Mouse (Mus musculus) cortical plate, adult 2 months (tissue): ENCODE data around the gene Cttnbp2. TPM values are rescaled to one million over a fixed set of nuclear protein-coding genes. Genes with fewer than 3 reads are reported as not detected.
A peak's percentile ranks its signal among the peaks of the same experiment; 100 is the strongest.

Experiments used
- H3K27ac ChIP-seq: fragments of 200-500 bp; 2 replicates; pipeline ENCODE4 v1.5.1; 2012; ENCODE audit warnings: low read length, control low read depth, inconsistent platforms; ENCODE audit not compliant: insufficient read depth
- H3K4me1 ChIP-seq: fragments of 200-500 bp; 2 replicates; pipeline ENCODE4 v1.6.1; 2011; ENCODE audit warnings: low read length; ENCODE audit not compliant: control insufficient read depth, insufficient read depth
- H3K4me3 ChIP-seq: fragments of 200-500 bp; 2 replicates; pipeline ENCODE4 v1.5.1; 2011; ENCODE audit warnings: mild to moderate bottlenecking, low read length, control low read depth; ENCODE audit not compliant: insufficient read depth
- CTCF ChIP-seq: fragments of 200-500 bp; IDR thresholded peaks from 2 replicates; pipeline ENCODE4 v1.5.1; 2011; ENCODE audit warnings: mild to moderate bottlenecking, control low read depth, low read length; ENCODE audit not compliant: insufficient read depth; ENCODE audit errors: extremely low read depth
- POLR2A ChIP-seq: fragments of 200-500 bp; IDR thresholded peaks from 2 replicates; pipeline ENCODE4 v1.6.1; 2011; ENCODE audit warnings: mild to moderate bottlenecking, low read length, control low read depth; ENCODE audit not compliant: insufficient read depth; ENCODE audit errors: extremely low read depth
- polyA plus RNA-seq: library from polyadenylated mRNA; depleted of rRNA; stranded (reverse); fragments of >200 nt; gene quantifications from 2 replicates; pipeline ENCODE4 v1.2.3, GENCODE M21; 2012; rRNA removed

Gene Cttnbp2
- 79.0 and 85.7 TPM in 2 replicates for polyA plus RNA-seq

- TF ChIP-seq CTCF (no peak), POLR2A (peak; percentile 56; the same call in 1 of the 2 replicates)
- peak within 1 kb of the TSS; percentile 100 for H3K27ac ChIP-seq
- peaks cover 4% of the 10 kb centered on the region; the same call in 1 of the 2 replicates for H3K4me1 ChIP-seq
- peak within 1 kb of the TSS; percentile 99 for H3K4me3 ChIP-seq
These were observed at the start of gene Cttnbp2 for GRCm38 (mm10) chr6:18514480-18515352. Cttnbp2 (minus strand) TSS chr6:18514843.

GRCm38 (mm10) chr6:18559019-18559418 lies 44.4 kb upstream of the Cttnbp2 start:
- Histone ChIP-seq H3K4me3 (no peak overlapping the region), H3K4me1 (no peaks in the 10 kb centered on the region), H3K27ac (no peak overlapping the region)
- TF ChIP-seq CTCF (no peak), POLR2A (no peak)

- Histone ChIP-seq H3K27ac (no peak overlapping the region; the same call in 1 of the 2 replicates), H3K4me3 (no peak overlapping the region), H3K4me1 (peaks cover 2% of the 10 kb centered on the region)
- TF ChIP-seq CTCF (no peak), POLR2A (no peak)
These were observed 33.1 kb upstream of the Cttnbp2 start for GRCm38 (mm10) chr6:18547516-18548465.

GRCm38 (mm10) chr6:18543878-18544277 lies 29.2 kb upstream of the Cttnbp2 start:
- Histone ChIP-seq H3K27ac (no peak overlapping the region), H3K4me1 (peaks cover 2% of the 10 kb centered on the region), H3K4me3 (no peak overlapping the region)
- TF ChIP-seq CTCF = no peak
- TF ChIP-seq POLR2A = no peak

GRCm38 (mm10) chr6:18540396-18540795 lies 25.8 kb upstream of the Cttnbp2 start:
- no peak overlapping the region for H3K4me3 ChIP-seq
- H3K4me1 ChIP-seq = no peaks in the 10 kb centered on the region
- H3K27ac ChIP-seq = no peak overlapping the region
- TF ChIP-seq CTCF (no peak), POLR2A (no peak)

- H3K27ac ChIP-seq = no peak overlapping the region
- no peak overlapping the region for H3K4me3 ChIP-seq
- no peaks in the 10 kb centered on the region; the same call in 1 of the 2 replicates for H3K4me1 ChIP-seq
- TF ChIP-seq CTCF = no peak
These were observed 15.8 kb upstream of the Cttnbp2 start for GRCm38 (mm10) chr6:18530394-18530793.

- no peak overlapping the region; the same call in 1 of the 2 replicates for H3K27ac ChIP-seq
- H3K4me3 ChIP-seq = no peak overlapping the region
- H3K4me1 ChIP-seq = peaks cover 3% of the 10 kb centered on the region; the same call in 1 of the 2 replicates
- TF ChIP-seq POLR2A (no peak), CTCF (no peak)
These were observed 3.0 kb upstream of the Cttnbp2 start for GRCm38 (mm10) chr6:18517626-18518025.

- no peak for TF ChIP-seq CTCF
- TF ChIP-seq POLR2A = no peak
- H3K4me3 ChIP-seq = peak overlapping the region; percentile 99
- peaks cover 4% of the 10 kb centered on the region; the same call in 1 of the 2 replicates for H3K4me1 ChIP-seq
- H3K27ac ChIP-seq = peak overlapping the region; percentile 100
These were observed 801 bp downstream of the Cttnbp2 start for GRCm38 (mm10) chr6:18513611-18514473.
